Mouse (Mus musculus) heart, postnatal 0 days (tissue): Measurements from ENCODE around the gene Col19a1.

Experiments
- CTCF ChIP-seq: IDR thresholded peaks from 2 replicates; pipeline ENCODE4 v1.5.1; 2016; ENCODE audit warnings: antibody characterized with exemption, control low read depth, low read depth
- EP300 ChIP-seq: IDR thresholded peaks from 2 replicates; pipeline ENCODE4 v1.6.1; 2016; ENCODE audit warnings: antibody characterized with exemption, low read depth

GRCm38 (mm10) chr1:24471096-24471710 lies 116.1 kb downstream of the Col19a1 start:
- TF ChIP-seq CTCF = no peak
- no peak for TF ChIP-seq EP300
